Mouse (Mus musculus) G1E (cell line): Measurements from ENCODE around the gene Cd47. TPM values are rescaled to one million over a fixed set of nuclear protein-coding genes. Genes with fewer than 3 reads are reported as not detected.
A peak's percentile ranks its signal among the peaks of the same experiment; 100 is the strongest.

Source experiments
- ATAC-seq: 2 replicates; pipeline ENCODE4 v1.8.0; 2016; ENCODE audit warnings: mild to moderate bottlenecking; ENCODE audit not compliant: insufficient number of reproducible peaks, poor library complexity, low FRiP score, severe bottlenecking; ENCODE audit errors: extremely low read depth
- DNase-seq: peaks from one replicate; pipeline ENCODE4 v3.0.0; 2012; ENCODE audit warnings: low spot score
- H3K27me3 ChIP-seq: 2 replicates; pipeline ENCODE4 v1.6.1; 2012; ENCODE audit warnings: mild to moderate bottlenecking, low read length, inconsistent platforms; ENCODE audit not compliant: insufficient read depth
- H3K36me3 ChIP-seq: replicated peaks from 2 replicates; pipeline ENCODE3; 2012; ENCODE audit warnings: mild to moderate bottlenecking, inconsistent platforms
- H3K4me1 ChIP-seq: 2 replicates; pipeline ENCODE4 v1.6.1; 2012; ENCODE audit warnings: low read depth, low read length, inconsistent platforms, mixed read lengths; ENCODE audit not compliant: insufficient read depth
- H3K4me3 ChIP-seq: 2 replicates; pipeline ENCODE4 v1.5.1; 2012; ENCODE audit warnings: low read depth, mild to moderate bottlenecking, inconsistent platforms, low read length, moderate library complexity, mixed read lengths
- H3K9me3 ChIP-seq: replicated peaks from 2 replicates; pipeline ENCODE4 v1.6.1; 2012; ENCODE audit warnings: inconsistent platforms
- CTCF ChIP-seq: IDR thresholded peaks from 2 replicates; pipeline ENCODE4 v1.5.1; 2012; ENCODE audit warnings: low read depth, low read length, inconsistent platforms, mixed read lengths
- GATA1 ChIP-seq: IDR thresholded peaks from 2 replicates; pipeline ENCODE4 v1.6.1; 2012; ENCODE audit warnings: borderline replicate concordance, low read length, inconsistent platforms, mixed read lengths
- GATA2 ChIP-seq: IDR thresholded peaks from 2 replicates; pipeline ENCODE4 v1.6.1; 2012; ENCODE audit warnings: low read depth, low read length, inconsistent platforms, borderline replicate concordance
- POLR2AphosphoS5 ChIP-seq: IDR thresholded peaks from 2 replicates; pipeline ENCODE4 v1.6.1; 2012; ENCODE audit warnings: low read depth, low read length, inconsistent platforms; ENCODE audit not compliant: insufficient replicate concordance
- TAL1 ChIP-seq: conservative IDR thresholded peaks from 2 replicates; pipeline ENCODE4 v1.6.1; 2012; ENCODE audit warnings: low read depth, low read length, inconsistent platforms, mixed read lengths
- polyA plus RNA-seq: library from polyadenylated mRNA; stranded (reverse); fragments of >175 nt; gene quantifications from 2 replicates; pipeline ENCODE4 v1.2.3, GENCODE M21; 2012
- total RNA-seq, 2 experiments: library from RNA; stranded (forward) in 1 of 2; stranded (reverse) in 1 of 2; fragments of 200-1000 nt in 1 of 2; fragments of >200 nt in 1 of 2; fragmentation: Nextera tagmentation in 1 of 2; gene quantifications; 2 replicates each; pipeline ENCODE4 v1.2.3; 2014 to 2017

The Cd47 gene
- total and polyA plus RNA-seq, 3 experiments = 88.8 to 451 (median 155) TPM

DNA sequence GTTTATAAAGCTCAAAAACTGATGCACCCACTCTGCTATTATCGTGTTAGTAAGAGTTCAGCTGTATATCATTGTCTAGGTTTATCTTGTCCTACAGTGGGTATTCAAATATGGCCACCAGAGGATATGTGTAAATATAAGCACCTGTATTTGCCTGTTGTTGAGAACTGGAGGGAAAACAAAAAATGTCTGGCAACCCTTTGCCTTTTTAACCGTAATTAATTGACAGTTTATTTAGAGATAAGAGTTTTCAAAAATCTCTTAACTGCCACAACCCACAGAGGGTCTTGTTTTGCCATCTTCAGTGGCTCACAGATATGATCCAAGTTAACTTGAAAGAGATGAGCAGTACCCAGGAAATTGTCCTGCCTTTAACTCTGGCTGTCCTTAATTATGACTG is 113.8 kb downstream of the Cd47 start:
- Histone ChIP-seq H3K27me3 (no peaks in the 10 kb centered on the region), H3K36me3 (peaks cover 71% of the 10 kb centered on the region), H3K4me3 (no peak overlapping the region), H3K4me1 (peaks cover 26% of the 10 kb centered on the region; the same call in 1 of the 2 replicates), H3K9me3 (no peaks in the 10 kb centered on the region)
- ATAC-seq (no peak), DNase-seq (no peak)
- TF ChIP-seq GATA2 = no peak
- no peak for TF ChIP-seq GATA1
- no peak for TF ChIP-seq CTCF
- TF ChIP-seq TAL1 = no peak
- TF ChIP-seq POLR2AphosphoS5 = no peak

- Histone ChIP-seq H3K27me3 (no peaks in the 10 kb centered on the region), H3K4me1 (peaks cover 22% of the 10 kb centered on the region; the same call in 1 of the 2 replicates), H3K4me3 (no peak overlapping the region), H3K36me3 (peaks cover 68% of the 10 kb centered on the region), H3K9me3 (no peaks in the 10 kb centered on the region)
- TF ChIP-seq TAL1 (no peak), POLR2AphosphoS5 (peak; percentile 30; the same call in 1 of the 2 replicates)
- DNase-seq = no peak
- ATAC-seq = 0 out of 2 replicates have a peak, but pooled peaks have one; percentile 9
Observed at GRCm38 (mm10) chr16:49915532-49916476, 115.5 kb downstream of the Cd47 start.

DNA sequence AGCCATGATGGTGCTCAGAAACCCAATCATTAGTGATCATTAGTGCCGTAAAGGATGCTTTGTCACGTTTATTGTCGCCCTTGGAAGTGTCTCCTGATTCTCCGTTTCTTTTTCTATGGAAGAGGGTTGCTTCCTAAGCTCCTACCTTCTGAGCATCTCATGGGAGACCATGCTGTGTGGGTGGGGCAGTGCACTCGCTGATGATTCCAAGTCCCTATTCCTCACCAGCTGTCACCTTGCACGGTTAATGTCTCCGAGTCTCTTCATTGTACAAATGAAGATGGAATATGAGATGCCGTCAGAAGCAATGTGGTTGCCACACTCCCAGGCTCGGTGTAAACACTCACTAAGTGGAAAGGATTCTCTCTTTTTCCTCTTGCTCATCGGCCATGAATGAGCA is 119.9 kb downstream of the Cd47 start:
- Histone ChIP-seq H3K4me3 (no peak overlapping the region), H3K36me3 (peaks cover 68% of the 10 kb centered on the region), H3K27me3 (no peaks in the 10 kb centered on the region), H3K4me1 (peaks cover 16% of the 10 kb centered on the region; the same call in 1 of the 2 replicates), H3K9me3 (no peaks in the 10 kb centered on the region)
- no peak for ATAC-seq
- DNase-seq = no peak
- TF ChIP-seq GATA1 (no peak), GATA2 (no peak), TAL1 (no peak), POLR2AphosphoS5 (no peak), CTCF (no peak)

GRCm38 (mm10) chr16:49921677-49922076 is 121.3 kb downstream of the Cd47 start:
- H3K4me3 ChIP-seq = no peak overlapping the region
- no peak for TF ChIP-seq TAL1
- no peak for TF ChIP-seq GATA2
- no peak for TF ChIP-seq POLR2AphosphoS5
- TF ChIP-seq CTCF = no peak
- TF ChIP-seq GATA1 = no peak
- ATAC-seq = no peak
- H3K36me3 ChIP-seq = peaks cover 59% of the 10 kb centered on the region
- DNase-seq = no peak
- peaks cover 15% of the 10 kb centered on the region; the same call in 1 of the 2 replicates for H3K4me1 ChIP-seq
- H3K27me3 ChIP-seq = no peaks in the 10 kb centered on the region
- no peaks in the 10 kb centered on the region for H3K9me3 ChIP-seq

DNA sequence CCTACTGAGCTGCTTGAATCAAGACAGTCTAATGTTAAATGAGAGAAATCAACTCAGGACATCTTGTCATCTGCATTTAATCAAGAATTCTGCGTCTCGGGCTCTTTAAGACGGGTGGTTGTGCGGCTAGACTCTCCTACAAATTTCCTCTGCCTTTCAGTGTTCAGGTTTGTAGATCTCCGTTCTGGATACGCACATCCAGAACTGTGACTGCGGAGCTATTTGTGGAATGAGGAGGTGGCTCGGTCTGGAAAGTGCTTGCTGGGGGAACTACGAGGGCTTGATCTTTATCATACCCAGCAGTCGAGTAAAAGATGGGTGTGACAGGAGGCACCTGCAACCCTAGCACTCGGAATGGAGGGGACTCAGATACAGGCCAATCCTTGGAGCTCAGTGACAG is 121.8 kb downstream of the Cd47 start:
- DNase-seq = no peak
- Histone ChIP-seq H3K4me3 (no peak overlapping the region), H3K9me3 (no peaks in the 10 kb centered on the region), H3K27me3 (no peaks in the 10 kb centered on the region), H3K36me3 (peaks cover 58% of the 10 kb centered on the region), H3K4me1 (peaks cover 15% of the 10 kb centered on the region; the same call in 1 of the 2 replicates)
- ATAC-seq = no peak
- no peak for TF ChIP-seq TAL1
- no peak for TF ChIP-seq GATA1
- no peak for TF ChIP-seq GATA2
- TF ChIP-seq POLR2AphosphoS5 = no peak
- TF ChIP-seq CTCF = no peak

- no peak overlapping the region for H3K4me3 ChIP-seq
- no peaks in the 10 kb centered on the region for H3K9me3 ChIP-seq
- DNase-seq (no peak), ATAC-seq (no peak)
- peaks cover 15% of the 10 kb centered on the region; the same call in 1 of the 2 replicates for H3K4me1 ChIP-seq
- TF ChIP-seq GATA2 (no peak), POLR2AphosphoS5 (no peak), TAL1 (no peak), CTCF (no peak)
- peaks cover 50% of the 10 kb centered on the region for H3K36me3 ChIP-seq
- H3K27me3 ChIP-seq = no peaks in the 10 kb centered on the region
Observed at GRCm38 (mm10) chr16:49923720-49924119, 123.4 kb downstream of the Cd47 start.

DNA sequence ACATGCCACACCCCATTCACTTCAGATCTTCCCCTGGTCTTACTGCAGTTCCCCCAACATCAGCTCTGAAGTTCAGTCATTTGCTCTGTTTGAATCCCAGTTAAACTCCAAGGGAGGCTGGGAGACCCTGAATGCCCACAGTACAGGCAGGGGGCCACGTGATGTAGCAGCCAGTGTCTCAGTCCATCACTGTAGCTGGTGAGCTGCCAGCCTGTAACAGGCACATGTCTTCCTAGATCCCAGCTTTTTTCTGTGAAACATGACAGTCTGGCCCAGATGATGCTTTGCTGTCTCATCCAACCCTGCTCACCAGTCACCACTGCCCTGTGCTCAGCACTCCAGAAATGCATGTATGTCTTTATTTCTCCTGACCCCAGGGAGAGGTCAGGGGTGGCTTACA is 124.6 kb downstream of the Cd47 start:
- DNase-seq (no peak), ATAC-seq (no peak)
- no peak overlapping the region for H3K4me3 ChIP-seq
- peaks cover 15% of the 10 kb centered on the region; the same call in 1 of the 2 replicates for H3K4me1 ChIP-seq
- H3K27me3 ChIP-seq = no peaks in the 10 kb centered on the region
- H3K36me3 ChIP-seq = peaks cover 43% of the 10 kb centered on the region
- TF ChIP-seq TAL1 = no peak
- TF ChIP-seq POLR2AphosphoS5 = no peak
- no peak for TF ChIP-seq CTCF
- no peak for TF ChIP-seq GATA1
- no peak for TF ChIP-seq GATA2
- no peaks in the 10 kb centered on the region for H3K9me3 ChIP-seq
